Mouse (Mus musculus) layer of hippocampus, adult 11-12 months (tissue): ENCODE measurements around the gene Gm3250.
"Not testable (repeated sequence)": the region's sequence is repeated elsewhere in the genome, so short reads cannot be mapped to it uniquely, and the experiment has no call there.

Experiments
- DNase-seq: peaks from one replicate; pipeline ENCODE4 v3.0.0; 2022; ENCODE audit warnings: low spot score

The Gm3250 gene

DNA sequence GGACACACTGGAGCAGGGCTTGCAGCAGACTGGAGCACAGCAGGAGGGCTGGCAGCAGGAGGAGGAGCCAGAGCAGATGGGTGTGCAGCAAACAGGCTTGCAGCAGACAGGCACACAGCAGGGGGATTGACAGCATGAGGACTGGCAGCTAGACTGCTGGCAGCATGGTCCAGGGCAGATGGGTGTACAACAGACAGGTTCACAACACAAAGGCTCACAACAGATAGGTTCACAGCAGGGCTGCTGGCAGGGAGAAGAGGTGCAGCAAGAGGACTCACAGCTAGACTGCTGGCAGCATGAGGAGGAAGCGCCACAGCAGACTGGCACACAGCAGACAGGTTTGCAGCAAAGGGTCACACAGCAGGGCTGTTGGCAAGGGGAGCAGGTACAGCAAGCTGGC lies 31.7 kb downstream of the Gm3250 start:
- DNase-seq = not testable (repeated sequence)

DNA sequence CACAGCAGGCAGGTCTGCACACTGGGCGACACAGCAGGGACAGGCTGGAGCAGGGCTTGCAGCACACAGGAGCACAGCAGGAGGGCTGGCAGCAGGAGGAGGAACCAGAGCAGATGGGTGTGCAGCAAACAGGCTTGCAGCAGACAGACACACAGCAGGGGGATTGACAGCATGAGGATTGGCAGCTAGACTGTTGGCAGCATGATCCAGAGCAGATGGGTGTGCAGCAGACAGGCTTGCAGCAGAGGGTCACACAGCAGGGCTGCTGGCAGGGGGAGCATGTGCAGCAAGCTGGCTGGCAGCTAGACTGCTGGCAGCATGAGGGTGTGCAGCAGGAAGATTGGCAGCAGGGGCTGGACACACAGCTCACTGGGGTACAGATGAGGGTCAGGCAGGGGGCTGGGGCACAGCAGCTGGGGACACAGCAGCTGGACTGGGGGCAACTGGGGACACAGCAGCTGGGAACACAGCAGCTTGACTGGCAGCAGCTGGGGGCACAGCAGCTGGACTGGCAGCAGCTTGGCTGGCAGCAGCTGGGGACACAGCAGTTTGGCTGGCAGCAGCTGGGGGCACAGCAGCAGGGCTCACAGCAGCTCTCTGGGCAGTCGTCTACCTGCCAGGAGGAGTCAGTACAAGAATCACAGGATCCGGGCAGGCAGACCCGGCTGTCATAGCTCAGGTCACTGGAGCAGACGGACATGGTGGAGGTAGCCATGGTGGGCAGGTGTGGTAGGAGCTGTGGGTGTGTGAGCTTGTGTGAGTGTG lies 40.2 kb downstream of the Gm3250 start, which contains the start of gene Gm18596:
Gm18596 (minus strand) TSS at position 715 of the 765 bp plus-strand sequence.
- not testable (repeated sequence) for DNase-seq

GRCm38 (mm10) chr10:77738929-77739328 lies 43.4 kb downstream of the Gm3250 start:
- no peak for DNase-seq

DNA sequence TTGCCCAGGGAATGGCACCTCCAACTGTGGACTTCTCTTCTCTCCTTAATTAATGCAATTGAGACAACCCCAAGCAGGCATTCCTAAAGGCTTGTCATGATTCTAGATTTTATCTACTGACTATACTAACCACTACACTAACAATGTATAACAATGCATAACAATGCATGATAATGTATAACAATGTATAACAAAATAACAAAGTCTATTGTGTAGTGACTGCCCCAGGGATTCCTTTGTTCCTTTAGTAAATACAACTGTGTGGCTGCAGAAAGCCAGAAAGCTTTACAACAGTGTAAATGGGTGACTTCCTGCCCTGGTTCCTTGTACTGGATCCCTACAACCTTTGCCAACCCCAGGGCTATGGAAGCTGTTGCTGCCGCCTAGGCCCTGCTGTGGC lies 46.4 kb downstream of the Gm3250 start:
- no peak for DNase-seq
